Mouse (Mus musculus): ENCODE results near the gene Dhx38. TPM values are rescaled to one million over a fixed set of nuclear protein-coding genes. Genes with fewer than 3 reads are reported as not detected.

Gene Dhx38
- polyA plus RNA-seq (2015; fragmentation: Nextera tagmentation; extraction: Ambion mirVana), result 19.2 and 20.7 TPM in 2 replicates

DNA sequence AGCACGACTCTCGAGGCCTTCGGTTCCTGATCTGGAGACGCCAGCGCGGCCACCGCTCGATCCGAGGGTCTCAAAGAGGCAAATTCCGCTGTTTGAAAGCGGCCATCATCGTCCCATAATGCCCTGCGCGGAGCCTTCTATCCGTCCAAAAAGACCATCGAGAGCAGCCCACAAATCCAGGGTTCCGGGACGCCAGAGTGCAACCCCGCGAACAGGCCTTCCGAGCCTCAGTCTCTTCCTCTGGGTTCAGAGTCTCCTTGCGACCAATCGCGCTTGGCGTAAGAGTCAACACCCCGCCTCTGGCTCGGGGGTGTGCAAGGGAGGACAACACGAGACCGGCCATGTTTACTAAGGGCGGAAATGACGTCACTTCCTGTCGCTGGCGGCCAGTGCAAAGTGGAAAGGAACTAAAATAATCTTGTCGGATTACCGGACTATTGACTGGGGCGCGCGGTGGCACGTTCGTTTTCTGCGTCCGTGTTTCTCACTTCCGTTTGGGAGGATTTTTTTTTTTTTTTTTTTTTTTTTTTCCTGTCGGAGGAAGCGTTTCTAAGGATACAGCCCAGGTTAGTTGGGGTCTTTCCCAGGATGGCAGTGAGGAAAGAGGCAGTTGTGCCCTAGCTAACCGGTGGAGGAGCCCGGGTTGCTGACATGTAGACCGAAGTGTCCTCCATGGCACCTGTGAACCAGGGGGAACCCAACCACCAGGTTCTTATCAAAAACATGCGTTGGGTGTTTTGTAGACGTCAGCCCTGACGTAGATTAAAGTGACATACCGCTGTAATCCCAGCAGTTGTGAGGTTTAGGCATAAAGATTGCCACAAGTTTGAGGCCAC lies at the start of gene Dhx38, which contains the start of gene Txnl4b:
TSS of gene Dhx38 (minus strand) at position 364 of the 836 bp plus-strand sequence.
TSS of gene Txnl4b (plus strand) at position 395 of the 836 bp plus-strand sequence.
- peak within 1 kb of the TSS; percentile 95 for H3K9ac ChIP-seq
- peak within 1 kb of the TSS; percentile 88 for H3K4me3 ChIP-seq
- peak; percentile 100 for ATAC-seq (replicated peaks)
- peak within 1 kb of the TSS; percentile 92 for H3K27ac ChIP-seq
- peaks cover 21% of the 10 kb centered on the region for H3K36me3 ChIP-seq (replicated peaks)
- under 1% methylated on average over 52 of the region's 52 CpGs for WGBS
- no peaks in the 10 kb centered on the region for H3K27me3 ChIP-seq (replicated peaks)
- H3K4me1 ChIP-seq, result peaks cover 23% of the 10 kb centered on the region
- no peaks in the 10 kb centered on the region for H3K9me3 ChIP-seq
- peak within 1 kb of the TSS; percentile 87 for H3K4me2 ChIP-seq

DNA sequence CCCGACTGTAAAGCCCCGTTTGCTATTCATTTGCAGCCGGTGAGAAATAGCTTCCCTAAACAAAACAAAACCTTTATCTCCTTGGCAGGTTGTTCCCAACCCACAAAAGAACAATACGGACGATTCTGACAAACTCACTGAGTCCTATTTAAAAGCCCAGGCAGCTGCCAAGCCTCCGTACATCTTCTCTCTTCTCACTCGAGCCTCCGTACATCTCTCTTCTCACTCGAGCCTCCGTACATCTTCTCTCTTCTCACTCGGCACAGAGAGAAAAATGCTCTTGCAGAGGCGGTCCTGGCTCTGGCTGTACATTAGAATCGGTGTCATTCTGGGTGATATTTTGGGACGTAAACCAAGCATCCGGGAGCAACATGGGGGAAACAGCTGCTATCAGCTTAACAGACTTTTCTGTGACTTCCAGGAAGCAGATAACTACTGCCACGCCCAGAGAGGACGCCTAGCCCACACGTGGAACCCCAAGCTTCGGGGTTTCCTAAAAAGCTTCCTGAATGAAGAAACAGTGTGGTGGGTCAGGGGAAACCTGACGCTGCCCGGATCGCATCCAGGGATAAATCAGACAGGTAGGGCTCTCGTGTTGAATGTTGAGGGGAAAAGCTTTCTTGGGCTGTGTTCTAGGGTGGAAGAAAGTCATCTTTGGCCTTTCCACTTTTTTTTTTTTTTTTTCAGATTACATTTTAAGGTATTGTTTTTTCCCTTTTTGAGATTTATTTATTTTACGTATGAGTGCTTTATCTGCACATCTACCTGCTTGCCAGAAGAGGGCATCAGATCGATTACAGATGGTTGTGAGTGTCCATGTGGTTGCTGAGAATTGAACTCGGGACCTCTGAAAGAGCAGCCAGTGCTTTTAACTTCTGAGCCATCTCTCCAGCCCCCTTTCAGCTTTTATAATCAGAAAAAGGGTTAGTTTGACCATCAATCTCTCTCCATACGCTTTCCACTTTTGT lies 48.9 kb upstream of the Dhx38 start, which contains the start of gene Pkd1l3:
TSS of gene Pkd1l3 (plus strand) at position 275 of the 968 bp plus-strand sequence.
- H3K36me3 ChIP-seq (replicated peaks), result no peaks in the 10 kb centered on the region
- no peak for ATAC-seq (replicated peaks)
- H3K4me2 ChIP-seq, result no peak within 1 kb of the TSS
- 64% methylated on average over 27 of the region's 27 CpGs for WGBS
- H3K27ac ChIP-seq, result no peak within 1 kb of the TSS
- H3K4me1 ChIP-seq, result peaks cover under 1% of the 10 kb centered on the region; the same call in 1 of the 2 replicates
- no peaks in the 10 kb centered on the region for H3K27me3 ChIP-seq (replicated peaks)
- no peak within 1 kb of the TSS for H3K9ac ChIP-seq
- H3K4me3 ChIP-seq, result no peak within 1 kb of the TSS
- H3K9me3 ChIP-seq, result no peaks in the 10 kb centered on the region

GRCm38 (mm10) chr8:109609153-109609502 lies 43.5 kb upstream of the Dhx38 start:
- no peaks in the 10 kb centered on the region for H3K9me3 ChIP-seq
- H3K4me1 ChIP-seq, result peaks cover 15% of the 10 kb centered on the region
- H3K36me3 ChIP-seq (replicated peaks), result no peaks in the 10 kb centered on the region
- H3K4me2 ChIP-seq, result peak overlapping the region; percentile 75
- ATAC-seq (replicated peaks), result no peak
- peak overlapping the region; percentile 58 for H3K9ac ChIP-seq
- H3K27me3 ChIP-seq (replicated peaks), result no peaks in the 10 kb centered on the region
- WGBS, result 18% methylated on average over 5 of the region's 5 CpGs
- H3K4me3 ChIP-seq, result peak overlapping the region; percentile 55
- peak overlapping the region; percentile 94 for H3K27ac ChIP-seq

- H3K4me2 ChIP-seq, result peak within 1 kb of the TSS; percentile 75
- peak; percentile 99 for ATAC-seq (replicated peaks)
- H3K4me1 ChIP-seq, result peaks cover 15% of the 10 kb centered on the region
- no peaks in the 10 kb centered on the region for H3K9me3 ChIP-seq
- H3K27ac ChIP-seq, result peak within 1 kb of the TSS; percentile 94
- H3K9ac ChIP-seq, result peak within 1 kb of the TSS; percentile 58
- H3K36me3 ChIP-seq (replicated peaks), result 0 out of 2 replicates have a peak, but pooled peaks cover 2% of the 10 kb centered on the region
- no peaks in the 10 kb centered on the region for H3K27me3 ChIP-seq (replicated peaks)
- under 1% methylated on average over 42 of the region's 42 CpGs for WGBS
- H3K4me3 ChIP-seq, result peak within 1 kb of the TSS; percentile 55
Measured at GRCm38 (mm10) chr8:109608271-109609152, 42.9 kb upstream of the Dhx38 start, which contains the start of gene Dhodh. Gene Dhodh, minus strand, starts transcription at chr8:109608673.

- peaks cover 15% of the 10 kb centered on the region for H3K4me1 ChIP-seq
- H3K4me2 ChIP-seq, result peak overlapping the region; percentile 75
- peak overlapping the region; percentile 49; the same call in 1 of the 2 replicates for H3K9ac ChIP-seq
- no peaks in the 10 kb centered on the region for H3K9me3 ChIP-seq
- 0 out of 2 replicates have a peak, but pooled peaks cover 7% of the 10 kb centered on the region for H3K36me3 ChIP-seq (replicated peaks)
- ATAC-seq (replicated peaks), result no peak
- peak overlapping the region; percentile 94 for H3K27ac ChIP-seq
- no peaks in the 10 kb centered on the region for H3K27me3 ChIP-seq (replicated peaks)
- H3K4me3 ChIP-seq, result peak overlapping the region; percentile 55
- WGBS, result 12% methylated on average over 12 of the region's 12 CpGs
Measured at GRCm38 (mm10) chr8:109607650-109608049, 42.0 kb upstream of the Dhx38 start.

DNA sequence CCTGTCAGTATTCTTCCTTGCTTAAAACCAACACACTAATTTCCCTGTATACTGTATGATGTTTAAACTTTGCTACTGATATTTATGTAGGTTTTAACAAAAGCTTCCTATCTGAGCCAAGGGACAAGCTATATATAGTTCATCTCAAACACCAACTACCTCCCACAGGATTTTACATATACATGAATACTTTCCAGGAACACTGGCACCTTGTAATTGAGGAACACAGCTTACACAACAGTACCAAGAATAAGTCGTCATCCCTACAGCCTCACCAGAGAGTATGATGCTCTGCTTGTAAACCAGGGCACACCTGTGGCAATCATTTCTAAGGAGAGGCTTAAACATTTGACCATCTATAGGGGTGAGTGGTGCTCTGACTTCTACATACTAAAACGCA lies 41.1 kb upstream of the Dhx38 start:
- Histone ChIP-seq H3K36me3 (replicated peaks) (0 out of 2 replicates have a peak, but pooled peaks cover 7% of the 10 kb centered on the region), H3K9me3 (no peaks in the 10 kb centered on the region), H3K9ac (no peak overlapping the region), H3K4me3 (no peak overlapping the region), H3K4me1 (peaks cover 15% of the 10 kb centered on the region), H3K27me3 (replicated peaks) (no peaks in the 10 kb centered on the region), H3K27ac (no peak overlapping the region), H3K4me2 (no peak overlapping the region)
- no peak for ATAC-seq (replicated peaks)
- 85% methylated on average over 2 of the region's 2 CpGs for WGBS

DNA sequence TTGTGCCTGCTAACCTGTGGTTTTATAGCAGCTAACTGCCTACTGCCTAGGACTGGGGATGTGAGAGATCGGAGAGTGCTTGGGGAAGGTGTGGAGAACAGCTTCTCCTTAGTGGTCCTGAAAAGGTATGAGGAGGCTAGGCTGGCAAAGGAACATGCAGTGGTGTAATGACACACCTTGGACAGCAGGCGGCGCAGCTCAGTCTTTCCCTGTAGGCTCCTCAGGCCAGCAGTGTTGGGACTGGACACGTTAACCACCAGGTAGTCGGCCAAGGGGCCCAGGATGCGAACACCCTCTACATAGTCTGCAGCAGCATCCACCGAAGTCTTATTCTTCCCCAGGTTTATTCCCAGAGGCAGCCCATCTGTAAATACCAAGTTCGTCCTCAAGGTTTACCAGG lies 30.2 kb upstream of the Dhx38 start:
- H3K4me2 ChIP-seq, result no peak overlapping the region
- H3K4me1 ChIP-seq, result no peaks in the 10 kb centered on the region
- no peak overlapping the region for H3K9ac ChIP-seq
- WGBS, result 47% methylated on average over 8 of the region's 8 CpGs
- 0 out of 2 replicates have a peak, but pooled peaks cover 4% of the 10 kb centered on the region for H3K36me3 ChIP-seq (replicated peaks)
- ATAC-seq (replicated peaks), result no peak
- no peaks in the 10 kb centered on the region for H3K27me3 ChIP-seq (replicated peaks)
- H3K4me3 ChIP-seq, result no peak overlapping the region
- H3K27ac ChIP-seq, result no peak overlapping the region
- H3K9me3 ChIP-seq, result no peaks in the 10 kb centered on the region

- Histone ChIP-seq H3K4me1 (no peaks in the 10 kb centered on the region), H3K27ac (no peak overlapping the region), H3K27me3 (replicated peaks) (no peaks in the 10 kb centered on the region), H3K9me3 (no peaks in the 10 kb centered on the region), H3K36me3 (replicated peaks) (no peaks in the 10 kb centered on the region), H3K4me3 (no peak overlapping the region), H3K4me2 (no peak overlapping the region), H3K9ac (no peak overlapping the region)
- 81% methylated on average over 6 of the region's 6 CpGs for WGBS
- ATAC-seq (replicated peaks), result no peak
Measured at GRCm38 (mm10) chr8:109593117-109593788, 27.6 kb upstream of the Dhx38 start.

- ATAC-seq (replicated peaks), result no peak
- no peak overlapping the region for H3K4me2 ChIP-seq
- 87% methylated on average over 5 of the region's 5 CpGs for WGBS
Measured at GRCm38 (mm10) chr8:109592164-109592563, 26.5 kb upstream of the Dhx38 start.

GRCm38 (mm10) chr8:109591367-109591766 lies 25.7 kb upstream of the Dhx38 start:
- H3K4me1 ChIP-seq, result no peaks in the 10 kb centered on the region
- no peak overlapping the region for H3K4me3 ChIP-seq
- WGBS, result 87% methylated on average over 3 of the region's 3 CpGs
- no peaks in the 10 kb centered on the region for H3K36me3 ChIP-seq (replicated peaks)
- H3K27ac ChIP-seq, result no peak overlapping the region
- H3K9me3 ChIP-seq, result no peaks in the 10 kb centered on the region
- H3K27me3 ChIP-seq (replicated peaks), result no peaks in the 10 kb centered on the region
- no peak overlapping the region for H3K9ac ChIP-seq
- ATAC-seq (replicated peaks), result no peak
- no peak overlapping the region for H3K4me2 ChIP-seq

More at GRCm38 (mm10) chr8:109592164-109592563, 26.5 kb upstream of the Dhx38 start:
- Histone ChIP-seq H3K4me1 (no peaks in the 10 kb centered on the region), H3K36me3 (replicated peaks) (no peaks in the 10 kb centered on the region), H3K27ac (no peak overlapping the region), H3K9me3 (no peaks in the 10 kb centered on the region), H3K9ac (no peak overlapping the region), H3K27me3 (replicated peaks) (no peaks in the 10 kb centered on the region), H3K4me3 (no peak overlapping the region)

DNA sequence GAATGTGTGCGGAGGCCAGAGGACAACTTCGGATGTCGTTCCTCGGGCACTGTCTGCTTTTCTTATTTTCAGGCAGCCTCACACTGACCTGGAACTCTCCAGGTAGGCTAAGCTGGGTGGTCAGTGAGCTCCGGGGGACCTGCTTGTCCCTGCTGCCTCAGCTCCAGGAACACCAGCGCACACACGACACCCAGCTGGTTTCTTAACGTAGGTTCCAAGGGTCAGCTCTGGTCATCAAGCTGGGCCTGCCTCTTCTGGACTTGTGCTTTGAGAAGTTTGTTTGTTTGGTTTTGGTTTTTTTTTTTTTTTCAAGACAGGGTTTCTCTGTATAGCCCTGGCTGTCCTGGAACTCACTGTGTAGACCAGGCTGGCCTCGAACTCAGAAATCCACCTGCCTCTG lies 25.2 kb upstream of the Dhx38 start:
- Histone ChIP-seq H3K4me1 (no peaks in the 10 kb centered on the region), H3K4me2 (no peak overlapping the region), H3K27me3 (replicated peaks) (no peaks in the 10 kb centered on the region), H3K27ac (no peak overlapping the region), H3K9me3 (no peaks in the 10 kb centered on the region), H3K4me3 (no peak overlapping the region), H3K9ac (no peak overlapping the region), H3K36me3 (replicated peaks) (no peaks in the 10 kb centered on the region)
- 89% methylated on average over 9 of the region's 9 CpGs for WGBS
- ATAC-seq (replicated peaks), result no peak

All from midbrain, embryonic 15.5 days (tissue).